11 mouse cellular contexts compared by ENCODE assay signal in genomic region chr10:119725966-119726365, GRCm38 (mm10).
"Had no signal": no experiment of that assay in that cellular context is flagged by ENCODE, and none has a peak within 500 bp of the region (broad histone marks: within the 10 kb centered on the region; RNA-seq: fewer than 3 reads in every experiment).

No protein-coding gene starts in this region.

- H3K4me3 ChIP-seq: limb, embryonic 13.5 days; myocyte; neural tube, embryonic 15.5 days had no signal

- H3K4me1 ChIP-seq: limb, embryonic 13.5 days had no signal

- DNase-seq: left cerebral cortex, postnatal 4 days; lung, adult 18-20 months; midbrain, embryonic 14.5 days; right cerebral cortex, adult 18-20 months; right cerebral cortex, postnatal 25 days; thymus, postnatal 4 days had no signal

- H3K9me3 ChIP-seq: limb, embryonic 13.5 days; neural tube, embryonic 15.5 days had no signal

- H3K4me2 ChIP-seq: limb, embryonic 13.5 days; neural tube, embryonic 15.5 days had no signal

- H3K36me3 ChIP-seq: limb, embryonic 13.5 days; neural tube, embryonic 15.5 days had no signal

- H3K27ac ChIP-seq: limb, embryonic 13.5 days; liver, embryonic 14.5 days; neural tube, embryonic 15.5 days; stomach, postnatal 0 days had no signal

- H3K9ac ChIP-seq: limb, embryonic 13.5 days; liver, embryonic 14.5 days; neural tube, embryonic 15.5 days had no signal

- H3K27me3 ChIP-seq: limb, embryonic 13.5 days; neural tube, embryonic 15.5 days had no signal
